Mouse (Mus musculus) kidney, postnatal 10 days (tissue): ENCODE data around the gene Cdc42ep2.

Experiments used
- DNase-seq: peaks from one replicate; pipeline ENCODE4 v3.0.0; 2021; ENCODE audit warnings: mixed read lengths

The Cdc42ep2 gene

GRCm38 (mm10) chr19:5940173-5940572 is 15.6 kb upstream of the Cdc42ep2 start:
- DNase-seq = peak; percentile 93

- no peak for DNase-seq
Measured at GRCm38 (mm10) chr19:5939715-5940114, 15.1 kb upstream of the Cdc42ep2 start.

- no peak for DNase-seq
Measured at GRCm38 (mm10) chr19:5938516-5938915, 13.9 kb upstream of the Cdc42ep2 start.

- no peak for DNase-seq
Measured at GRCm38 (mm10) chr19:5937836-5938406, 13.3 kb upstream of the Cdc42ep2 start.

GRCm38 (mm10) chr19:5937095-5937835 is 12.6 kb upstream of the Cdc42ep2 start:
- DNase-seq = no peak

GRCm38 (mm10) chr19:5935691-5936090 is 11.1 kb upstream of the Cdc42ep2 start:
- peak; percentile 68 for DNase-seq

GRCm38 (mm10) chr19:5935266-5935665 is 10.7 kb upstream of the Cdc42ep2 start:
- DNase-seq = peak; percentile 86

- peak; percentile 94 for DNase-seq
Measured at GRCm38 (mm10) chr19:5929634-5930596, 5.3 kb upstream of the Cdc42ep2 start.

- DNase-seq = no peak
Measured at GRCm38 (mm10) chr19:5928546-5928945, 3.9 kb upstream of the Cdc42ep2 start.

GRCm38 (mm10) chr19:5928104-5928503 is 3.5 kb upstream of the Cdc42ep2 start:
- DNase-seq = no peak

GRCm38 (mm10) chr19:5927532-5927931 is 2.9 kb upstream of the Cdc42ep2 start:
- DNase-seq = no peak

- DNase-seq = peak; percentile 65
Measured at GRCm38 (mm10) chr19:5927026-5927425, 2.4 kb upstream of the Cdc42ep2 start.

- no peak for DNase-seq
Measured at GRCm38 (mm10) chr19:5925311-5925855, 767 bp upstream of the Cdc42ep2 start.

GRCm38 (mm10) chr19:5923990-5924712 is 465 bp downstream of the Cdc42ep2 start:
- peak; percentile 99 for DNase-seq

- peak; percentile 4 for DNase-seq
Measured at GRCm38 (mm10) chr19:5922963-5923362, 1.7 kb downstream of the Cdc42ep2 start.

- peak; percentile 40 for DNase-seq
Measured at GRCm38 (mm10) chr19:5922119-5922942, 2.3 kb downstream of the Cdc42ep2 start.

- DNase-seq = peak; percentile 67
Measured at GRCm38 (mm10) chr19:5921715-5922114, 2.9 kb downstream of the Cdc42ep2 start.

GRCm38 (mm10) chr19:5913007-5913719 is 11.5 kb downstream of the Cdc42ep2 start, which contains the start of gene Dpf2:
TSS of gene Dpf2 (minus strand) at chr19:5913010.
- DNase-seq = no peak

- peak; percentile 100 for DNase-seq
Measured at GRCm38 (mm10) chr19:5912103-5913006, 12.3 kb downstream of the Cdc42ep2 start.
